Mouse (Mus musculus) layer of hippocampus, adult 2 months (tissue): Measurements from ENCODE around the gene Cgnl1. TPM values are rescaled to one million over a fixed set of nuclear protein-coding genes. Genes with fewer than 3 reads are reported as not detected.

Experiments
- DNase-seq, 2 experiments: peaks; one replicate each; pipeline ENCODE4 v3.0.0; 2022; ENCODE audit warnings: low spot score in 2 of 2
- H3K27ac ChIP-seq: fragments of 200-600 bp; 2 replicates; pipeline ENCODE4 v1.8.1; 2022
- H3K4me3 ChIP-seq: fragments of 200-600 bp; 2 replicates; pipeline ENCODE4 v1.8.1; 2022; ENCODE audit warnings: mild to moderate bottlenecking
- CTCF ChIP-seq: fragments of 200-600 bp; conservative IDR thresholded peaks from 2 replicates; pipeline ENCODE4 v1.8.1; 2022; ENCODE audit warnings: antibody characterized with exemption, mild to moderate bottlenecking, moderate library complexity
- total RNA-seq, 2 experiments: library from RNA; stranded (reverse); gene quantifications; 2 replicates each; pipeline ENCODE4 v1.2.3; 2021

The Cgnl1 gene
- total RNA-seq, 2 experiments from 2014 or later, result 6.6 to 7.9 TPM

DNA sequence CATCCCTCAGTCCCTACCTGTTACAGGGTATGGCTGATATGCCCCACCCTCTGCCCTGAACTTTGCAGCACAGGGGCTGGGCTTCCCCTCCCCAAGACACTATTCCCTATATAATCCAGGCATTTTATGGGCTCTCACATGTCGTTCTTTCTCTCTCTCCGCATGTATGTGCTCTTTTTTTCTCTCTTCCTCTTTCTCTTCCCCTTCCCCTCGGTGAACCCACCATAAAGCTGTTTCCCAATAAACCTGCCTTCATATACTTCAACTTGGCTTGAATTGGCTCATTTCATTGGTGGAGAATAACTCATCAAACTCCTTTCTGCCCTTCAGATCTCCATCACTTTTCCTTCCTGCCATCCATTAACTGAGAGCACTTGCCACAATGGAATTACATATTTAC is 76.3 kb downstream of the Cgnl1 start:
- no peak for TF ChIP-seq CTCF
- no peak for DNase-seq
- Histone ChIP-seq H3K27ac (no peak overlapping the region), H3K4me3 (no peak overlapping the region)

- Histone ChIP-seq H3K4me3 (no peak overlapping the region), H3K27ac (no peak overlapping the region)
- TF ChIP-seq CTCF, result no peak
- DNase-seq, result no peak
Measured at GRCm38 (mm10) chr9:71694223-71694622, 77.2 kb downstream of the Cgnl1 start.

- Histone ChIP-seq H3K27ac (no peak overlapping the region), H3K4me3 (no peak overlapping the region)
- no peak for TF ChIP-seq CTCF
- DNase-seq, result no peak
Measured at GRCm38 (mm10) chr9:71693771-71694170, 77.6 kb downstream of the Cgnl1 start.

DNA sequence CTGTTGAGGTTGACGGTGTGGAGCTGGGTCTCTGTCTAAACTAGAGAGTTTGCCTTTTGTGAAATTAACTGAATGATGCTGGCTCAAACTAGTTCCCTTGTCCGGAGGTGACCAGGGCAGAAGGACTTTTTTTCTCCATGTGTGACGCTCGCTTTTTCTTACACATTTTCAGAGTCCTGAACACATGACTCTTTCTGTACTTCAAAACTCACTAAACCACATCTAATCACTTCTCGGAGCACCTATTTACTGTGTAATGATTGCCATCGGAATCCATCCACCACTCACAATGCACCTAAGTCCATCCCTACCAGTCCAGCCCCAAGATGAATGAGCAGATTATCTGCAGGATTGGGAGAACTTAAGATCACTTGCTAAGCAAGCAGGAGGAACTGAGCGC is 79.2 kb downstream of the Cgnl1 start:
- Histone ChIP-seq H3K27ac (no peak overlapping the region), H3K4me3 (no peak overlapping the region)
- DNase-seq, result no peak
- TF ChIP-seq CTCF, result no peak

DNA sequence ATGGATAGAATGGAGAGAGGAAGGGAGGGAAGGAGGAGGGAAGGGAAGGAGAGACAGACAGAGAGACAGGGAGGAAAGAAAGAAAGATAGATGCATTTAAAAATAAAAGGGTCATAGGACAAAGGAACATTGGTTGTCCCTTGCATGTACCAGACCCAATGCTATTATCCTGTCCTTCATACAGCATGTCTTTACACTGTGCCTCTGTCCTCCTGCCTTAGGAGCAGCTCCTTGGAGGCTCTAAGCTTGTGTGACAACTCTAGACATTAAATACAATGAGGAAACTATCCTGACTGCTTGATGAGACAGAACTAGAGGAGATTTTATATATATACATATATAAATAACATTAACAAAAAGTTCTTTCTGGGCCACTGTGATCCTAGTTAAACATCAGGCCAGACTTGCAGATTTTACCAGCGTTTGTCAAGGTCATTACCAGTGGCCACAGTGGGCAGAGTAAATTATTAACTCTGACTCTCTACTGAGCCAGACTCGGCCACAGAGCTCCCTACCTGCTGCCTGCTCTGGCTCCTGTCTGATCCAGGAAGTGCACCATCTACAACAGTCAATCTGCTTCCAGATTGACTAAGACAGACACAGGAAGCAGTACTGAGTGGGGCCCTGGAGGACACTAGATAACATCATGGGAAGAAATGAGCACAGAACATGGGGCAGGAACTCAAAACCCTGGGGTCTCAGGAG is 81.9 kb downstream of the Cgnl1 start:
- no peak for TF ChIP-seq CTCF
- H3K27ac ChIP-seq, result no peak overlapping the region
- no peak overlapping the region for H3K4me3 ChIP-seq
- no peak for DNase-seq

DNA sequence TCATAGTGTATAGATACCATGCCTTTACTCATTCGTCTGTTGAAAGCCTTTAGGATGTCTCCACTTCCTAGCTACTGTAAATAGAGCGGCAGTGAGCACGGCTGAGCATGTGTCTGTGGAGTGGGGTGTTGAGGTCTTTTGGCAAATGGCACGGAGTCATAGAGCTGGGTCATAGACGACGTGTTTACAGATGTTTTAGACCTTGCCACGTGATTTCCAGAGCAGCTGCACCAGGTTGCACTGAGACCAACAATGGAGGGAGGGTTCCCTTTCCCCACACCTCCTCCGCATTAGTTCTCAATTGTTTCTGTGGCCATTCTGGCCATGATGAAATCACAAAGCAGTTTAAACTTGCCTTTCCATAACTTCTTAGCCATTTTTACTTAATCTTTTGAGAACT is 84.9 kb downstream of the Cgnl1 start:
- TF ChIP-seq CTCF, result no peak
- DNase-seq, result no peak
- H3K27ac ChIP-seq, result no peak overlapping the region
- no peak overlapping the region for H3K4me3 ChIP-seq

DNA sequence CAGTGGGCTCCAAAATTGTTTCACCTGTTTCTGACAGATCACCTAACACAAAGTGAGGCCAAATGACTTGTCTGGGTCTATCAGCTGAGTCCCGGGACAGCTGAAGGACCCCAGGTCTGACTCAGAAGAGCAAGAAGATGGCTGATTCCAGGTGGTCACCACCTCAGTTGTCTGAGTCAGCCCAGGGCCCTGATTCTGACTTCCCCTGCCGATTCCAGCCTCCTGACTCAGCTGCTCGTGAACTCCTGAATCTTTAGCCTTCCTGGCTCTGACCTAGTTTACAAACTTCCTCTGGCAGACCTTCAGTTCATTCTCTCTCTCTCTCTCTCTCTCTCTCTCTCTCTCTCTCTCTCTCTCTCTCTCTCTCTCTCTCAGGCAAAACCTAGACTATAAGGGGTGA is 86.6 kb downstream of the Cgnl1 start:
- DNase-seq, result no peak
- no peak for TF ChIP-seq CTCF
- Histone ChIP-seq H3K27ac (no peak overlapping the region), H3K4me3 (no peak overlapping the region)

DNA sequence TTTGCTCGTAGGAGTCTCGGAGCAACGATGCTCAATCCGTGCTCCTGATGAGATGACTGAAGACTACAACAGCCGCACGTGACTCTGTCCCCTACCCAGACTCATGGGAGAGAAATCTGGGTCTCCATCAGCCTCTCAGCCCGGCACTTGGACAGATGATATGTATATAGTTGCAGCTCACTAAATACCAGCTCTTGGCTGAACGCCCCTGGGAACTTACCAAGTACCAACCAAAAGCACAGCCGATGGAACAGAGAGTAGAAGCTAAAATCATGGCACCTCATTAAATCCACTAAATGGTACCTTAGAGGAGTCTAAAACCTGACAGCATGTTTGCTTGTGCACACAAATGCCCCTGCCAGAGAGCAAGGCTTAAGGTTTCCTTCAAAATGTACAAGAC is 91.0 kb downstream of the Cgnl1 start:
- no peak for DNase-seq
- Histone ChIP-seq H3K27ac (no peak overlapping the region), H3K4me3 (no peak overlapping the region)
- no peak for TF ChIP-seq CTCF

- H3K4me3 ChIP-seq, result no peak overlapping the region
- no peak for TF ChIP-seq CTCF
- no peak overlapping the region for H3K27ac ChIP-seq
- DNase-seq, result no peak
Measured at GRCm38 (mm10) chr9:71679103-71679815, 92.1 kb downstream of the Cgnl1 start.

- no peak for DNase-seq
- no peak for TF ChIP-seq CTCF
- Histone ChIP-seq H3K27ac (no peak overlapping the region), H3K4me3 (no peak overlapping the region)
Measured at GRCm38 (mm10) chr9:71676988-71677688, 94.3 kb downstream of the Cgnl1 start.

- Histone ChIP-seq H3K4me3 (no peak overlapping the region), H3K27ac (no peak overlapping the region)
- no peak for TF ChIP-seq CTCF
- no peak for DNase-seq
Measured at GRCm38 (mm10) chr9:71675799-71676414, 95.5 kb downstream of the Cgnl1 start.

- no peak overlapping the region for H3K27ac ChIP-seq
- H3K4me3 ChIP-seq, result no peak overlapping the region
- no peak for DNase-seq
- TF ChIP-seq CTCF, result no peak
Measured at GRCm38 (mm10) chr9:71675216-71675615, 96.2 kb downstream of the Cgnl1 start.

- Histone ChIP-seq H3K27ac (no peak overlapping the region), H3K4me3 (no peak overlapping the region)
- no peak for TF ChIP-seq CTCF
- DNase-seq, result no peak
Measured at GRCm38 (mm10) chr9:71674476-71674875, 96.9 kb downstream of the Cgnl1 start.

- no peak overlapping the region for H3K4me3 ChIP-seq
- H3K27ac ChIP-seq, result no peak overlapping the region
- no peak for DNase-seq
- peak; percentile 21 for TF ChIP-seq CTCF
Measured at GRCm38 (mm10) chr9:71672495-71672894, 98.9 kb downstream of the Cgnl1 start.
